Mouse (Mus musculus) stomach, embryonic 16.5 days (tissue): ENCODE measurements at regions not wholly inside any gene's neighbourhood (a gene's known extent, or its start where the extent isn't known, plus 50 kb on each side); places are given as distances from the start of the nearest gene placed in this dataset.

Experiments
- ATAC-seq: fragments of 200-750 bp; cut with Nextera tagmentation; 2 replicates; pipeline ENCODE4 v1.8.0; 2017; ENCODE audit warnings: moderate number of reproducible peaks, moderate TSS enrichment; ENCODE audit not compliant: insufficient read depth, low FRiP score
- H3K27ac ChIP-seq: fragments of 300-500 bp; sonication (generic); 2 replicates; pipeline ENCODE4 v1.5.1; 2014; ENCODE audit warnings: low read length
- H3K27me3 ChIP-seq: fragments of 300-500 bp; sonication (generic); 2 replicates; pipeline ENCODE4 v1.6.1; 2014; ENCODE audit warnings: low read length, control low read depth, mixed read lengths; ENCODE audit not compliant: control insufficient read depth, insufficient read depth
- H3K36me3 ChIP-seq: fragments of 300-500 bp; sonication (generic); 2 replicates; pipeline ENCODE4 v1.6.1; 2014; ENCODE audit warnings: low read length; ENCODE audit not compliant: control insufficient read depth, insufficient read depth
- H3K4me1 ChIP-seq: fragments of 300-500 bp; sonication (generic); 2 replicates; pipeline ENCODE4 v1.6.1; 2014; ENCODE audit warnings: low read length, control low read depth, mixed read lengths; ENCODE audit not compliant: control insufficient read depth, insufficient read depth
- H3K4me2 ChIP-seq: fragments of 300-500 bp; sonication (generic); 2 replicates; pipeline ENCODE4 v1.6.1; 2014; ENCODE audit warnings: low read depth, low read length, mixed read lengths
- H3K4me3 ChIP-seq: fragments of 300-500 bp; sonication (generic); replicated peaks from 2 replicates; pipeline ENCODE4 v1.5.1; 2014; ENCODE audit warnings: mild to moderate bottlenecking, low read length
- H3K9ac ChIP-seq: fragments of 300-500 bp; sonication (generic); 2 replicates; pipeline ENCODE4 v1.6.1; 2014; ENCODE audit warnings: low read length
- H3K9me3 ChIP-seq: fragments of 300-500 bp; sonication (generic); replicated peaks from 2 replicates; pipeline ENCODE4 v1.6.1; 2016; ENCODE audit warnings: low read length, control low read depth; ENCODE audit not compliant: control insufficient read depth
- WGBS: fragments of 180-500 bp; shearing (Covaris S2); extraction: QIAGEN DNeasy Blood & Tissue Kit; methylation state at CpG from one replicate; pipeline ENCODE4 v1.1.7; 2014; 5-methylcytosine and 5-hydroxymethylcytosine counted together

DNA sequence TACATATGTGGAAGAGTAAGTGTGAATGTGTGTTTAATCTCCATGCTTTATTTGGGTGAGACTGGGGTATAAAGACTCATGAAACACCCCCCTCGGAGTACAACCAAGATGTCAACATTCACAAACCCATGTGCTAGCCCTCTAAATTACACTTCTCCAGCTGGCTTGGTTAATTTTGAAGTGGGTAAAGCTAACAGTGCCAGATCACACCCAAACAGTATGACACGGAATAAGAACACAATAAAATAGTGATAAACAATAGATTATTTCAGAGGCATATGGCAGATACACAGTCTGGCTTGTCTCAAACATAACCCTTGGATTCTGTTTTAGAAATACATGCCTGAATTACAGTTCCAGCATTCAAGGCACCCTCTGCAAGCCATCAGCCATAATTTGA is 86.4 kb upstream of the Samsn1 start:
- WGBS: 51% methylated on average over 2 of the region's 2 CpGs
- H3K27me3 ChIP-seq: no peaks in the 10 kb centered on the region
- no peak for ATAC-seq

DNA sequence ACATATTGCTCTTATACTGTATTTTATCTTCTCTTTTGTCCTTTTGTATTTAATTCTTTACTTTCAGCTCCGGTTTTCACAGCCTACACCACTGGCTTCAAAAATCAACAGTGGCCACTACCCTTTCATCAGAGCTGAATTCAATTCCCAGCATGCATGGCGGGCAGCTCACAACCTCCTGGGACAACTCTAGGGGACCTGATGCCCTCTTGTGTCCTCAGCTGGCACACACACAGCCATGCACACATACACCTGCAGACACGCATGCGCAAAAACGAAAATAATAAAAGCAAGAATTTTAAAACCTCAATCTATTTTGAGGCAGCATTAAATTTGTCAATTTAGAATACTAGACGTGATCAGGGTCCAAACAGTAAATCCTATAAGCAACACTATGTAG is 82.6 kb upstream of the Samsn1 start:
- Histone ChIP-seq H3K9me3 (no peaks in the 10 kb centered on the region), H3K36me3 (no peaks in the 10 kb centered on the region), H3K4me3 (no peak overlapping the region), H3K27me3 (no peaks in the 10 kb centered on the region), H3K4me2 (no peak overlapping the region), H3K27ac (no peak overlapping the region), H3K4me1 (no peaks in the 10 kb centered on the region), H3K9ac (no peak overlapping the region)
- ATAC-seq: no peak
- 87% methylated on average over 6 of the region's 6 CpGs for WGBS

More for the DNA sequence above, 86.4 kb upstream of the Samsn1 start:
- Histone ChIP-seq H3K36me3 (no peaks in the 10 kb centered on the region), H3K9me3 (no peaks in the 10 kb centered on the region), H3K9ac (no peak overlapping the region), H3K4me2 (no peak overlapping the region), H3K27ac (no peak overlapping the region), H3K4me1 (0 out of 2 replicates have a peak, but pooled peaks cover 3% of the 10 kb centered on the region), H3K4me3 (no peak overlapping the region)

DNA sequence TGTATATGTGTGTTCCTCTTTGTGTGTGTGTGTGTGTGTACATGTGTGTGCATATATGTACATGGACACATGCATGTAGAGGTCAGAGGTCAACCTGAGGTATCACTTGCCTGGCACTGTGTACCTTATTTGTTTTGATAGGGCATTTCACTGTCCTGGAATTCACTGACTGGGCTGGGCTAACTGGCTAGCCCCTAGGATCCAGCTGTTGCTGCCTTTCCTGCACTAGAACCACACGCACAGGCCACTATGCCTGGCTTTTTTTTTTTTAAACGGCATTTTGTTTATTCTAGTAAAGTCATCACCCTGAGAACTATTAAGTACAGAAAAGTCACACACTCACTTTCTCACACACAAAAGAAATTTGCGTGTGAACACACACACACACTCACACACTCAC is 79.7 kb upstream of the Samsn1 start:
- 64% methylated on average over 3 of the region's 3 CpGs for WGBS
- no peaks in the 10 kb centered on the region for H3K27me3 ChIP-seq

GRCm38 (mm10) chr16:76097808-76098207 is 75.7 kb upstream of the Samsn1 start:
- Histone ChIP-seq H3K27me3 (no peaks in the 10 kb centered on the region), H3K4me3 (no peak overlapping the region), H3K36me3 (no peaks in the 10 kb centered on the region), H3K4me1 (no peaks in the 10 kb centered on the region), H3K9me3 (no peaks in the 10 kb centered on the region), H3K4me2 (no peak overlapping the region), H3K27ac (no peak overlapping the region), H3K9ac (no peak overlapping the region)
- no peak for ATAC-seq
- WGBS: 75% methylated on average over 9 of the region's 9 CpGs

More for the DNA sequence above, 79.7 kb upstream of the Samsn1 start:
- no peak overlapping the region for H3K9ac ChIP-seq
- H3K4me2 ChIP-seq: no peak overlapping the region
- H3K9me3 ChIP-seq: no peaks in the 10 kb centered on the region
- H3K27ac ChIP-seq: no peak overlapping the region
- no peaks in the 10 kb centered on the region for H3K36me3 ChIP-seq
- H3K4me3 ChIP-seq: no peak overlapping the region
- no peaks in the 10 kb centered on the region for H3K4me1 ChIP-seq
- ATAC-seq: no peak

GRCm38 (mm10) chr16:76096363-76096762 is 74.3 kb upstream of the Samsn1 start:
- no peak for ATAC-seq
- H3K9ac ChIP-seq: no peak overlapping the region
- no peak overlapping the region for H3K27ac ChIP-seq
- no peaks in the 10 kb centered on the region for H3K4me1 ChIP-seq
- no peaks in the 10 kb centered on the region for H3K9me3 ChIP-seq
- no peak overlapping the region for H3K4me2 ChIP-seq
- WGBS: 76% methylated on average over 4 of the region's 4 CpGs
- no peak overlapping the region for H3K4me3 ChIP-seq
- no peaks in the 10 kb centered on the region for H3K36me3 ChIP-seq
- no peaks in the 10 kb centered on the region for H3K27me3 ChIP-seq

- Histone ChIP-seq H3K9me3 (no peaks in the 10 kb centered on the region), H3K4me1 (no peaks in the 10 kb centered on the region), H3K27ac (no peak overlapping the region), H3K9ac (no peak overlapping the region), H3K36me3 (no peaks in the 10 kb centered on the region), H3K4me2 (no peak overlapping the region), H3K4me3 (no peak overlapping the region), H3K27me3 (no peaks in the 10 kb centered on the region)
- 95% methylated on average over 4 of the region's 4 CpGs for WGBS
- ATAC-seq: no peak
Observed at GRCm38 (mm10) chr16:76085363-76085762, 63.3 kb upstream of the Samsn1 start.

DNA sequence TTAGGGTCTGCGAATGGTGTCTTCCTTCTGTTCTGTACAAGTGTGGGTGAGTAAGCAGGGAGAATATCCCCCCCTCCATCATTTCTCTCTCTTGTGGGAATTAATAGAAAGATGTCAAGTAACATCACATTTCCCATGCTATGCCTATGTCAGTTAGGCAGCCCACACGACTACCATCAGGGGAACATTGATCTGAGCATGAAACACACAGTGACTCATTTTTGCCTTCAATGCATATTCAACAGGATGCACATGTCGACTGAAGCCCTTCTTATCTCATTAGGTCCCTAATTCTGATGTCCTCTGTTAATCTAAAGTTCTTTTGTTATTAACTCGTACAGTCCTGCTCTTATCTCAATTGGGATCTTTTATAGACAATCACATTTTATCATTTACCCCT is 60.4 kb upstream of the Samsn1 start:
- Histone ChIP-seq H3K27me3 (no peaks in the 10 kb centered on the region), H3K9ac (no peak overlapping the region), H3K9me3 (no peaks in the 10 kb centered on the region), H3K27ac (no peak overlapping the region), H3K4me1 (no peaks in the 10 kb centered on the region), H3K4me2 (no peak overlapping the region), H3K4me3 (no peak overlapping the region), H3K36me3 (no peaks in the 10 kb centered on the region)
- 75% methylated on average over 4 of the region's 4 CpGs for WGBS
- ATAC-seq: no peak

GRCm38 (mm10) chr16:76079761-76080502 is 57.9 kb upstream of the Samsn1 start:
- no peak for ATAC-seq
- Histone ChIP-seq H3K36me3 (no peaks in the 10 kb centered on the region), H3K4me3 (no peak overlapping the region), H3K27ac (no peak overlapping the region), H3K9ac (no peak overlapping the region), H3K4me1 (no peaks in the 10 kb centered on the region), H3K9me3 (no peaks in the 10 kb centered on the region), H3K4me2 (no peak overlapping the region), H3K27me3 (no peaks in the 10 kb centered on the region)
- WGBS: 74% methylated on average over 6 of the region's 6 CpGs

- ATAC-seq: no peak
- Histone ChIP-seq H3K27ac (no peak overlapping the region), H3K9ac (no peak overlapping the region), H3K4me1 (no peaks in the 10 kb centered on the region), H3K4me2 (no peak overlapping the region), H3K36me3 (no peaks in the 10 kb centered on the region), H3K9me3 (no peaks in the 10 kb centered on the region), H3K4me3 (no peak overlapping the region), H3K27me3 (no peaks in the 10 kb centered on the region)
- WGBS: 73% methylated on average over 5 of the region's 5 CpGs
Observed at GRCm38 (mm10) chr16:76078219-76078618, 56.1 kb upstream of the Samsn1 start.
